Mouse (Mus musculus): ENCODE results near the gene Mansc4.

Mansc4 gene

DNA sequence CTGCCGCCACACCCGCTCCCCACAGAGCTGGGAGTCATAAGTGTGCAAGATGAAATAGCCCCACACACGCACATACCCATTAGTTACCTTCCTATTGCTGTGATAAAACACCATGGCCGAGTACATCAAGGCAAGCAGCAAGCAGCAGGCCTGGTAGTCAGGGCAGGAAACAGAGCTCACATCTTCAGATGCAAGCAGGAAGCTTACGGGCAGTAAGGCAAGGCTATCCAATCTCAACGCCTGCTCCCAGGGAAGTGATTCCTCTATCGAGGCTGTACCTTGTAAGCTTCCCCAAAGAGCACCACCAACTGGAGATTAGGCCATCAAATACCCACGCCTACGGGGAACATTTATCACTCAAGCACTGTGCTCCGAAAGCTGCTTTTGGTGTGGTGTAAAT, 6.9 kb downstream of the Mansc4 start:
- no peak for DNase-seq (ENCODE audit: low spot score)

DNA sequence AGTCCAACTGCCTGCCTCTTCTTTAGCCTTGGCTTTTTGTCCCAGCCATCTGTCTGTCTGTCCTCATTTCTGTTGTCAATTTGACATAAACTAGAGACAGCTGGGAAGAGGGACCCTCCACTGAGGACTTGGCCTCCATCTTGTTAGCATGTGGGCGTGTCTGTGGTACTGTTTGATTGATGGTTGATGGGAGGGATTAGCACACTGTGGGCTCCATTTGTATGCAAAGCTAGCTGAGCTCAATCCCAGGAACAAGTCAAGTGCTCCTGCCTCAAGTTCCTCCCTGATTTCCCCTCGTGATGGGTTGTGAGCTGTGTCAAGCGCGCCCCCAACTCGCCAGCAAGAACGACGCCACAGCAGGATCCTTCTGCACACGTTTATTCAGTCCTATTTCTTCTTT, 10.0 kb downstream of the Mansc4 start:
- no peak for DNase-seq (ENCODE audit: low spot score)

DNA sequence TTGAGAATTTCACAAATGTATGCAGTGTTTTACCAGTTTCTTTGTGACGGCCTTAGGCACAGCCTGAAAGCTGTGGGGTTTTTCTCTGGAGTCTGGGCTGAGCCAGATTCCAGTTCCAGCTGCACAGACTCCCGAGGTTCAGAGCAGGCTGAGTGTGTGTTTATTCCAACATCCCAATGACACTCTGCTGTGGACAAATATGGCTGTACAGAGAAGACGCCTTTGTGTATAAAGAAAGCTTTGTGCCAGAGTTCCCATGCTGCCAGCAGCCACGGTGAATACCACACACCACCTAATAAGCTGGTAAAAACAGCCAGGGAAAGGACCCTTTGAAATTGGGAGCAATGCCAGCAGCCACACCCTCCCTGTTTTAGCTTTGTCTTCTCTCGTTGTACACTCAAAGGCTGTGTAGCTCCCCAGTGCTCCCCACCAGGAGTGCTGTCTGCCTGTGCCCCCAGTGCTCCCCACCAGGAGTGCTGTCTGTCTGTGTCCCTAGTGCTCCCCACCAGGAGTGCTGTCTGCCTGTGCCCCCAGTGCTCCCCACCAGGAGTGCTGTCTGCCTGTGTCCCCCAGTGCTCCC, 10.9 kb downstream of the Mansc4 start:
- DNase-seq (ENCODE audit: low spot score), result no peak

DNA sequence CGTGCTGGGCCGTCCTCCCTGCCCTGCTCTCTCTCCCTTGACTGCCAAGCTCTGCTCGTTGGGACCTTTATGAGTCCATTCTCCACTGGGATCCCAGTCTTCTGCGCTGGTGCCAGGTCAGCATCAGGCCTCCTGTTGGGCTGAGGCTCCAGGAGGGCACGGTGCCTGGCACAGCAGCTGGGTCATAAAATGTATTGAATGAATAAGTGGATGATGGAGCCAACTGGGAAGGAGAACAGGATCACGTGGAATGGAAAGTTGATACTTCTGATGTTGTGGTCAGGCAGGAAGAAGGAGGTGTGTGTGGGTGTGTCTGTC, 21.9 kb downstream of the Mansc4 start:
- DNase-seq (ENCODE audit: low spot score), result no peak

DNA sequence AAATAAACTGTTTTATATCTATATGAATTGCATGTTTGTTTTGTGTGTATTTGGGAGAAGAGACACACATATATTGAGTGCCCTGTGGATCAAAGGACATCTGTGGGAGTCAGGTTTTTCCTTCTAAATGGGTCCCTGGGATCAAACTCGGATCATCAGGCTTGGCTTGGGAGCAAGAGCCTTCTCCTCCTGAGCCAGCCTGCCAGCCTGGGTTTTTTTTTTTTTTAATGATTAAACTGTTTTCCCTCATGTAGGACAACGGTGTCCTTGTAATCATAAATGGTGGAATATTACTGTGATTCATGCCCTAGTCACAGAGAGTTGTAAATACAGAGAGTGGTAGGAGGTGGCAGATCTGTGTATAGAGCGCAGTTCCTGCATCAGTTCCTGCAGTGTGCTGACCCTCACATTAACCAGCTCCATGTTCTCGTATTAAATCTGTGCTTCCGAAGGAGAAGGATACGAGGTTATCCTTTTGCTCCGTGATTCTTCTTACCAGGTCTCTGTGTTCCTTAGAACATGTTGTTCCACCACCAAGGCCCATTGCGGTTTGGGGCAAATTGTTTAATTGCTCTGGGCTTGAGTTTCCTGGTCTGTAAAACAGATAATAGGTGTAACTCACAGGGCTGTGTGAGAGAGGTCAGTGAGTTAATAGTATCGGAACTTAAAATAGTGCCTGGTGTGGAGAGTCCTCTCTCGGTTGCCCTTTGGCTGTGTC, 22.4 kb downstream of the Mansc4 start:
- DNase-seq (ENCODE audit: low spot score), result no peak

DNA sequence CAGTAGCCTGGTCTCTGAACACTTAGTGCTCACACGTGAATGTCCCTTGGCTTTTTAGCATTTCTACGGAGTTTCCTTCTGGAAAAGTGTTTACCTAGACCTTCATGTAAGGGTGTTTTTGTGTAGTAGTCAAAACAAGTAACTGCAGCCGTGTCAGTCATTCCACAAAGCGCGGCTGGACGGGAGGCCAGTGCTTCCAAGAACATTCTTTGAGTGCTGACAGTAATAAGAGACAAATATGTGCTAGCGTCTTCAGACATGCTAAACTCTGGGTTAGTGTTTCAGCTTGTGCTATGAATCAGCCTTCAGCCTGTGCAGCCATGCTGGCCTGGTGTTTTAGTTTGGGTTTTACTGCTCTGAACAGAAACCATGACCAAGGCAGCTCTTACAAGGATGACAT, 24.1 kb downstream of the Mansc4 start:
- DNase-seq (ENCODE audit: low spot score), result no peak

DNA sequence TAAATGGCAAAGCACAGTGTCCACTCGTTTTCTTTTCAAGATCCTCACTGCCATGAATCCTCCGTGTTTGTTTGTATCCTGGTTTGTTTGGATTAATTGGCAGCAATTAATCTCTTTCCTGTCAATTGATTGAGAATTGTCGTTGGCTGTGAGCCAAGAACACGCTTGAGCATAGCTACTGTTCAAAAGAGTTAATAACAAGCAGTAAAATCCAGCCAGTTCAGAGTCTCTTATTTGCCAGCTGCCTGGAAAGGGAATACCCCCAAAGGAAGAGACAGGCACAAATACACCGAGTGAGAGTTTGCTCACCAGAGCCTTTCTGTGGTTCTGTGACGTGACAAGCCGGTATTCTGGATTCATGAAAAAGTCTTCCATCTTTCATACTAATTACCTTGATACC, 24.8 kb downstream of the Mansc4 start:
- no peak for DNase-seq (ENCODE audit: low spot score)

DNA sequence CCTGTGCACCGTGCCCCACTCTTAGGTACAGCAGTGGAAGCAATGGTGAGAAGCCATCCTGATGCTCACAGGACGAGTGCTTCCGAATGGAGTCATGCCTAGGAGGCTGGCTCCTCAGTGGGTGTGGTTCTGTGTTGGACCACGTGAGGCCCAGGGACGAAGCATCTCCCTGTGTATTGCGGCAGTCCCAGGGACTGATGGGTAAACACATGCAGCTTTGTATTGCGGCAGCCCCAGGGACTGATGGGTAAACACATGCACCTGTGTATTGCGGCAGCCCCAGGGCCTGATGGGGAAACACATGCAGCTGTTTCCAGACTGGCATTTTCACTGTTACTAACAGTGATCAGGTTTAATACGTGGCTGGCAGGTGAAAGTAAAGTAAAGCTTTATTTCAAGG, 25.2 kb downstream of the Mansc4 start:
- no peak for DNase-seq (ENCODE audit: low spot score)

DNA sequence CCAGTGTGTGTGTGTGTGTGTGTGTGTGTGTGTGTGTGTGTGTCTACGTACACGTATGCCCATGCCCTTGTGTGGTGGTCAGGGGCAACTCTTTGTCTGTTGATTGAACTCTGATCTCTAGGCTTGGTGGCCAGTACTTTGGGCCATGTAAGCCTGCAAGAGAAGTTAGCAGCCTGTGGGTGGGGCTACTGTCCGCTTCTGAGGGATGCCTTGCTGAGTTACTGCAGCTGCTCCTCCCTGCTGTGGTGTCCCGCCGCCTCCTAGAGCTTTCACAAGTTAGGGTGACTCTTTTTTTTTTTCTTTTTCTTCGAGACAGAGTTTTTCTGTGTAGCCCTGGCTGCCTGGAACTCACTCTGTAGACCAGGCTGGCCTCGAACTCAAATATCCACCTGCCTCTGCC, 27.5 kb downstream of the Mansc4 start:
- DNase-seq (ENCODE audit: low spot score), result no peak

DNA sequence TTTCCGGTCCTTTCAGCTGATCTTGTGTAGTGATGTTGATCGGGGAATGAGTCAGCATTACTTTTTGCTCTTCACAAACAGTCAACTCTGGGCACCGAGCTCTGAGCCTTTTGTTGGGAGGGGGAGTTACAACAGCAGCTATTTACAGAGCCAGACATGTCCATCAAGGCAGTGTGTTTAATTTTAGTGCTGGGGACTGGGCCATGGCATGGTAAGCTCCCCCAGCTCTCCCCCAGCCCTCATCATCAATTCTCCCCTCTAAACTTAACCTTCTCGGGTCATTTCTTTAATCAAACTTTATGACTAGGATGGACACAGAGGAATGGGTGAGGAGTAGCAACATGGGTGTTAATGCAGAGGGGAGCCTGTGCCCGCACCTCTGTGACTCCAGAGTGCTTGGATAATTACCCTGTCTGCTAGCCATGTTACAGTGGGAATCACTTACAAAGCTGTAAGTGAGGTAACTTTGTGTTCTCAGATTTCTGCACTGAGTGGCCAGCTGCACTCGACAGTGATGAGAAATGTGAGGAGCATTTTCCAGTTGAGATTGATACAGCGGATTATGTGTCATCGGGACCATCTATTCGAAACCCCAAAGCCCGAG, 31.4 kb downstream of the Mansc4 start:
- DNase-seq (ENCODE audit: low spot score), result no peak

DNA sequence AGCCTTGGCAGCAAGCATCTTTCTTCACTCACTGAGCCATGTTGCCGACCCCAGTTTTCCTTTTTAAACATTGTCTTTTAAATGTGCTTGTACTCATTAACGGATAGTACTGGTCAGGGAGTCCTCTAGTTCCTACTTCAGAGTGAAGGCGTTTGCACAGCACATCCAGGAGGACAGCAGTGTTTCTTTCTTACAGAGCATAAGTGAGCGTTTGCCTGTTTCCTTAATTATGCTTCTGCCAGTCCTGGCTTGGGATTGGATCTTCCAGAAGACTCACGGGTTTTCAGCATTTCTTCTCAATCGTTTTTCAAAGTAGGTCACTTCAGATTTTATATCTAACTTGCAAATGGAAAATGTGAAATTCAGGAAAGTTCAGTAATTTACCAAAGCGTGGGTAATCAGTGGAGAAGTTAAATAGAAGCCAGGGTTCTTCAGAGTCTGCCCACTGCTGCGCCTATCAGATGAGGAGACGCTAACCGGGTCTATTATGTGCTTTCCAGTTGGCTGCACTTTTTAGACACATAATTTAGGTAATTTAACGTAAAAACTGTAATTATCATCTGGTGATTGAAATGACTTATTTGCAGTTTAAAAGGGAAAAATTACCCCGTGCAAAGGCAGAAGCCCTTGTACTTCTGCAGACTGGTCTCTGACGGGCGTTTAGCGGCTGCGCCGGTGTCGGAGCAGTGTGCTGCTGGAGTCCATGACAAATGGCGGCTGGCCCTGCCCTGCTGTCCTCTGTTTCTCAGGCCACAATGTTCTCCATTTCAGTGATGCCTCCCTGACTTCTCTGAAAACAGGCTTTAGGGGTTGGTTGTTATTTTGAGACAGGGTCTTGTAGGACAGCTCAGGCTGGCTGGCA, 32.8 kb downstream of the Mansc4 start:
- no peak for DNase-seq (ENCODE audit: low spot score)

DNA sequence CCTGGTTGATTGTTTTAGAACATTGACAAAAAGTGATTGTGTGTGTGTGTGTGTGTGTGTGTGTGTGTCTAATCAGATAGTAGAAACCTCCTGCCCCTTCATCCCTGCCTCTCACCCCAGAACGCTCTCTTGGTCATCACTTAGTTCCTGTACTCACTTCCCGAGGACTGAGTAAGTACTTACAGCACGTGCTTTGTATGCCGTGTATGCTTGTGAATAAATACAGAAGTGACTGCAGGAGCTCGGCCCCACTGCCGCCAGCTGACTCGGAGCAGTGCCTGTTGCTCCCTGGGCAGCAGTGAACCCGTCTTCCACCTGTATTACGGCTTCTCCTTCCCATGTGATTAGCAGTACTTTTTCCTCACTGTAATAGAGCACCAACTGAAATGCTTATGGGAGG, 34.4 kb downstream of the Mansc4 start:
- no peak for DNase-seq (ENCODE audit: low spot score)

DNA sequence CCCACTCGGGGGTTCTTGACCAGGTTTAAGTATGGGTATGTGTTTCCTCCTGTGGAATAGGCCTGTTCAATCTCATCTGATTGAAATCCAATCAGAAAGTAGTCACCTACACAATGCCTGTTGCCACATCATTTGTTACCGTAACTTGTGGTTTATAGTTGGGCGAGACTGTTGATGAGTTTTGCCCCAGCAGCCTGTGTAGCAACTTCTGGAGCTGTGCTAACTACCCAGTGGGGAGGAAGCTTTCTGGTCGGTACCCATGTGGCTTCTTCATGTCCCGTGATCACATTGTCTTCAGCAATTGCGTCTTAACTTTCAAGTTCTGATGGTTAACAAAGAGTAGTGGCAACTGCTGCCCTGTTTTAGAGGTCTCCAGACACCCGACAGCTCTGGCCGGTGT, 35.2 kb downstream of the Mansc4 start:
- no peak for DNase-seq (ENCODE audit: low spot score)

DNA sequence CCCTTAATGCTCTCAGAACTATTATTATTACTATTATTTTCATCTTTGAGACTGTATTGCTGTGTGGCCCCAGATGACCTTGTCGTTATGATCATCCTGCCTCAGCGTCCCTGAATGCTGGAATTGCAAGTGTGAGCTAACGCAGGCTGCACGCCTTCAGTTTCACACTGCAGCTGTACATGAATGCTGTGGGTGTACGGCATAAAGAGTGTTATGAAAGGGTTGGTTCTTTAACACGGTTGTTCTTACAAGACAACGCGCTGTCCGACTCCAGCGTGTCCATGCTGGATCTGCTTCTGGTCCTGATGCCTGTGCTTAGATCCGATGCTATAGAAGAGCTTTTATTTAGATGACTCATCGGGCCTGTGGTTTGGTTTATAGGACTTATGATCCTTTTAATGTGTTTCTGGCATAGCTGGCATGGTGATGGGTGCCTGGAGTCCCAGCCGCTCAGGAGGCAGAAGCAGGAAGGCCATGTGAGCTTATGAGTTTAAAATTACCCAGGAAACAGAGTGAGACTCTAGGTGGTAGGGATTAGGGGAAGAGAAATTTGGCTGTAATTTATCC, 37.5 kb downstream of the Mansc4 start:
- no peak for DNase-seq (ENCODE audit: low spot score)

DNA sequence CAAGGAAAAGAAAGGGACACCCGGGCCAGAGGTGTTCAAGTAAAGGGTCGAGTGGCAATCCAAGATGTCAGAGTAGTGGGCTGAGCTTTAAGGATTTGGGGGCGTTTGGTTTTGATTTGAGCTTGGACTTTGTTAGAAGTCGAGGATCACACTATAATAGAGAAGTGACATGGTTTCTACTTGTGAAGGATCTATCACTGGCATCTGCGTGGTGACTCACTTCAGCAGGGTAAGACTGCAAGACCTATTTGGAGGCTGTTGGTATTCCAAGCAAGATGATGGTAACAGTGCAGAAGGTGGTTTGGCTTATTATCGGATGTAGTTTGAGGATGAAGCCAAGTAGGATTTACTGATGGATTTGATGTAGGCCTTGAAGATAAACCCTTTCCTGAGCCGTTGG, 43.2 kb downstream of the Mansc4 start:
- no peak for DNase-seq (ENCODE audit: low spot score)

DNA sequence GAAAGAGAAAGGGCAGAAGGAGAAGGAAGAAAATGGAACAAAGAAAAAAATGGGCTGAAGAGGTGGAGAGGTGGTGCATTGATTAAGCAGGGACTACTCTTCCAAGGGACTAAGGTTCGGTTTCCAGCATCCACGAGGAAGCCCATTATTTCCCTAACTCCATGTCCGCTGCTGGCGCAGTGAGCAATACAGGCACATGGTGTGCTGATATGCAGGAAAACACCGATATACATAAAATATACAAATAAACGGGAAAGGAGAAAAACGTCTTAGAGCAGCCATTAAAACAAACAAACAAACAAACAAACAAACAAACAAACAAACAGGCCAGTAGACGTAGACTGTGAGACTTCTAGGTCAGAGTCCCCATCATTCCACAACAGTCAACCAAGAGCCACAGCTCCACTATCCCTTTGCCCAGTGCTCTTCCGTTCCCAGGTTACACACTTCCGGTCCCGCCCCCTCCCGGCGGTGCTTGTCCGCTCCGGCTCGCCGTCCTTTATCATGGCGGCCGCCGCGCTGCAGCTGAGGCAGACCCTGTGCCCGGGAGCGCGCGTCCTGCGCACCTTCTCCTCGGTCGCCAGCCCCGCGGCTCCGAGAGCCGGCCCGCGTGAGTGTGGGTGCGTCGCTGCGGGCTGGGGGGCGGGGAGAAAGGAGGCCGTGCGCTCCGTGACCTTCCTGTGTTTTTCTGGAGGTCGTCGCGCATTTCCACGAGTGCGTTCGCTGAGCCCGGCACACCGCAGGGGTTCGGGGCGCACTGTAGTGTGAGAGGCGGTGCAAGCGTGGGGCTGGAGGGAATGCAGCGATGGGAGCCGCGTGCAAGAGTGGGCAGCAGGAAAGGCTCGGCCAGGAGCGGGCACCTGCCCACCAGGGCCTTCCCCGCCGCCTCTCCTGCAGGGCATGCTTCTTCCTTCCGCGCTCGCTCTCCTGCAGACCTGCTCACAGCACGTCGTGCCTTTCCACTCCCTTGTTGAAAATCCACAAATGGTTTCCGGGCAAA, 44.2 kb downstream of the Mansc4 start, which contains the start of gene Mrps35:
Mrps35 (plus strand) TSS at position 474 of the 1,000 bp plus-strand sequence.
- DNase-seq (ENCODE audit: low spot score), result peak; percentile 88

DNA sequence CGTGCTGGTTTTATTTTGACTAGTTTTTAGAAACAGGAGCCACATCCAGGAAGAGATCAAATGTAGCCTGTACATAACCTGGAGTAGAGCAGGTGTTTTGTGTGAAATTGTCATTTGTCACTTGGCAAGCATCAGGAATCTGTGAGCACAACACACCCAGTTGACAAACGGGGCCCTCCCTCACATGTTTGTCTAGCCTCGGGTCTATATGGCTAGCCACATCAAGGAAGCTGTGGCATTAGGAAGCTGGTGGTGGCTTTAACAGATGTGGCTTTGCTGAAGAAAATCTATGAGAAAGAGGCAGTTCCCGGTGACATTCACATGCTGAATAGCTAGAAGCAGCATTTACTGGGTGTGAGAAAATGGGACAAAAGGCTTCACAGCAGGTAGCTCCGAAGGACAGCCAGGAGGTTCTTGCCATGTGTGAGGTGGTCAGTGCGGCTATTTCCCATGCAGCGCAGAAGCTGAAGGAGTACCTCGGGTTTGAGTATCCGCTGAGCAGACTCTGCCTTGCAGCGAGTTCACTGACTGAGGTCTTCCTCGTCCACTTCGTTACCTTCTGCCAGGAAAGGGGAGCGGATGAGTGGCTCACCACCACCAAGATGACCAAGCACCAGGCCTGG, 54.4 kb downstream of the Mansc4 start, which contains the start of gene Rep15:
Rep15 (plus strand) TSS at position 282 of the 623 bp plus-strand sequence.
- no peak for DNase-seq (ENCODE audit: low spot score)

DNA sequence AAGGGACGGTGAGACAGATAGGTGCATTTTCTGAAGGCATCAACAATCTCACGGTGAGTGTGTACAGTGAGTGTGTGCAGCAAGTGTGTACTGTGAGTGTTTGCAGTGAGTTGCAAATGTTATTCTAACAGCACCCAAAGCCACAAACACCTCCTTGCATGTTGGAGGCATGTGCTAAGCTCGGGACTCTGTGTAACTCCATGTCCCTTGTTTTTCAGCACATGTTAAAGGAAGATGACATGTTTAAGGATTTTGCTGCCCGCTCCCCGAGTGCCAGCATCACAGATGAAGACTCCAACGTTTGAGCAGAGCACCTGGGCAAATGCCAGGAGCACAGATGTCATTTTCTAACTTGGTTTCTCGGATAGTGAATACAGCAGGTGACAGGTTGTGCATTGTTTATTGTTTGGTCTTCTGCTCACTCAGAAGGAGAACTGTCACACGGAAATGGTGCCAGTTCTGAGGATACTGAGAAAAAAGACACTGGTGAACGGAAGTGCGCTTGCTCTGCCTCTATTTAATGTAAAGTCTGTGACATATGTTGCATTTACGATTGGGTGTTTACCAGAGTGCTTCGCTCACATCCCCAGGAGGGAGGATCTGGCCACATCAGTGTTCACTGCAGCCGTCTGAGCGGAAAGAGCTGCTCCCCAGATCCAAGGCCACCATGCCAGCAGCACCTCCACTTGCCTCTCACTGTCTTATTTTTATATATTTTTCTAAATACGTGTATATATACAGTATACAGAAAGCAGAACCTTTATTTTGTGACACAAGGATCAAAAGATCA, 56.5 kb downstream of the Mansc4 start:
- DNase-seq (ENCODE audit: low spot score), result no peak

DNA sequence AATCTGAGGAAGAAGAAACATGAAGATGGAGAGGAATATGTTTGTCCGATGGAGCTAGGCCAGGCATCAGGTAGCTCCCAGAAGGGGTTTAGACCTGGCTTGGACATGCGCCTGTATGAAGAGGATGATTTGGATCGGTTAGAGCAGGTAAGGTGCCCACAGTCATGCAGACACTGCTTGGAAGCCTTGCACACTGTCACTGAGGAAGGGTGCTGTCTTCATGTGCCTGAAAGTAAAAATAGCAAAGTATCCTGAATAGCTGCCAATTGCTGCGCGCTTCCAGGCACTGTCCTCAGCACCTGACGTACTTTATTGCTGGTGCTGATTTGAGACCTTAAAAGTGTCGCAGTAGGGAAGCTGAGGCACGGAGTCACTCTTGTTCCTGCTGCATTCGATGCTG, 57.2 kb downstream of the Mansc4 start:
- no peak for DNase-seq (ENCODE audit: low spot score)

DNA sequence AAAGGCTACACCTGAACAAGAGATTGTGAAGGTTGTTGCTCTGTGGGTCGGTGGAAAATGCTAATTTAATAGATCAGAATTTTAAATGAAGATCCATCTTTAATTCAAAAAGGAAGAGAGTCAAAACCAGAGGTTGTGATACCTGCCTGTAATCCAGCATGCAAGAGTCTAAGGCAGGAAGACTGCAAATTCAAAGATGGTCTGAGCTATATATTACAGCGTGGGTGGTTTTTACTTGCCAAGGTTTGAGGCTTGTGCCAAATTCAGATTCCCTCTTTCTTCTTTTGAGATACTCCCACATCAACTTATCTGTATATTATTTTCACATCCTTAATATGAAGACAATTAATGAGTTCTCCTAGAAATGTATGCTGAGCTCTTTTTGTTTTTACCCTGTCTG, 58.4 kb downstream of the Mansc4 start:
- no peak for DNase-seq (ENCODE audit: low spot score)

Data from urinary bladder, postnatal 25 days (tissue).